Mouse (Mus musculus): ENCODE results near the gene Stk19.

DNA sequence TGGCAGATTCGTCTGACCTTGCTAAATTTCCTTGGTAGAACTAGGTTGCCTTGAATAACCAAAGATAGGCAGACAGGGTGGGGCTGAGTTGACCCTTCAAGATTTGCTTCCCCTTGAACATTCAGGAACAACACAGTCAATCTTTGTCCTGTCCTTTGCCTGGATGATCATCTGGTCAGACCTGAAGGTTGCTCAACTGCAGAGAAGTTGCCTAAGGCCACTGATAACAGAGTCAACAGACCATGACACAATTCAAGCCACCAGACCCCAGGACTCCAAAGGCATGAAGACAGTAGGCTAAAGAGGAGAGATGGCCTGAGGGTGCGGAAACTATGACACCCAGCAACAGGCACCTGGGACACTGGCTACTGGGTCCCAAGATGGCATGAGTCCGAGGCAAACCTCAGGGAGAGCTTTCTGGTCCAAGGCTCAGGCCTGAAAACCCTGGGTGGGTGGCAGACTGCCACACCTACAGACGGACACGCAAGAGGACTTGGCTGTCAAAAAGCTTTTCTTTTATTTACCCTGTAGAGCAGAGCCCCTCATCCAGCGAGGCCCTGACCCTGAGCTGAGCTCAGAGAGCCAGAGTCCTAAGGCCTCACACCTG lies 28.0 kb downstream of the Stk19 start:
- TF ChIP-seq EP300 (IDR thresholded peaks at IDR 0.05; ENCODE audit: insufficient read depth, low read depth, low read length) (no peak), CTCF (IDR thresholded peaks at IDR 0.05) (no peak)
